Mouse (Mus musculus) heart, postnatal 10 days (tissue): ENCODE measurements at regions not wholly inside any gene's neighbourhood (a gene's known extent, or its start where the extent isn't known, plus 50 kb on each side); places are given as distances from the start of the nearest gene placed in this dataset.
A peak's percentile ranks its signal among the peaks of the same experiment; 100 is the strongest.

Experiments used
- DNase-seq, 2 experiments: peaks; one replicate each; pipeline ENCODE4 v3.0.0; 2021
- intact Hi-C: fragments of 180-260 bp; cut with DNase I; formaldehyde crosslinking; loops from one replicate; pipeline ENCODE4 v1.15.1; 2025

DNA sequence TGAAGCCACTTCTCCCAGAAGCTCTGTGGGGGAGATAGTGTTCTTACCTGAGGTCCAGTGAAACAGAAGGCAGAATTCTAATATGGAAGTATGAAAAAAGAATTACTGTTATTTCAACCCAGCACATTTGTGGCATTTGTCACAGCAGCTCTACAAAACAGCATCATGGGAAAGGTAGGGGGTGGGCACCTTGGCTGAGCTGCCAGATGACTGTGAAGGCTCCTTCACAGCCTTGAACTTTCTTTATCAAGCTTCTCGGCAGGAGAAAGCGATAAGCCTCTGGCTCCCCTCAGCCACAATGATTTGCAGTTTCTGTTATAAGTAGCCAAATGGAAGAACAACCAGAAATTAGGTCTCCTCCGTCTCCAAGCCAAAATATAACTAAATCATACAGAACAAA lies 249.5 kb downstream of the Spry2 start:
- DNase-seq, result no peak
- intact Hi-C loops, result no loop called here

DNA sequence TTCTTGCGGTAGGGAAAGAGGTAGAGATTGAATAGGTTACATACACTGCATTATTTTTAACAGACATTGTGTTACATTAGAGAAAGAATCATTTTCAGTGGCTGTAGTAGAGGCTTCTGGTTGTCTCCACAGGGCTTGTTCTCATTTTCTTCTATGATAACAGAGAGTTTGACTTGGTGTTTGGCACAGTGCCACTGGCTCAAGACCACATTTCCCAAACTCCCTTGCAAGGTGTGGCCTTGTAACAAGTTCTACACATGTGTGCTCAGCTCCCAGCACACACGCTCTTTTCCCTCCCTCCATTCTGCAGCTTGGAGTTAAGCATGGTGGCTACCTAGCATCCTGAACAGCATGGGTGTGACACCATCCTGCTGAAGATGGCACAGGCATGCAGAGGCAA lies 252.2 kb downstream of the Spry2 start:
- DNase-seq, result no peak
- intact Hi-C loops, result no loop called here

DNA sequence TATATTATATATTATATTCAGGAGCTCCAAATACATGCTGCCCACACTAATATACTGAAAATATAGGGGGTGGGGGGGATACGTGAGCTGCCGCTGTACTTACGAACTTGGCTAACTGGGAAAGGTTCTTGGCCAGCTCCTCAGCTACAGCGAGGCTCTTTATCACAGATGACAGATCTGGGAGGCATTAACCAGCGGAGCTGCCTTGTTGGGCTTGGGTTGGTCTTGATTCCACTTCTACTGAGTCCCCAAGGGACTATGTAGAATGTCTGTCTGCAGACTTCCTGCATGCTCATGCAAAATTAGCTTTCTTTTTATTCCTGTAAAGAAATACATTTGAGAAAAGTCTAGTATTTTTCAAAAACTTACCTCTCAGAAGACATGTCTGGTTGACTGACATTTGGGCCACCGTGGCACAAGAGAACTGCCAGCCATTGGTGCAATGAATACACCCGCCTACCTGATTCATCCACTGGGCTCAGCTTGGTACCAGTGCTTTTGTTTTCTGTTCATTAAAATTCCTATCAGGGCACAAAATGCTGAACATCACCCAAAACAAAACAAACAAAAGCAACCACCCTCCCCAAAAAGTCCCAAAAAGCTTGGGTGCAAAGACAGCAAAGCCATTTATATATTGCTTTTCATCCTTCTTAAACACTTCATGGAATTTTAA lies 253.2 kb downstream of the Spry2 start:
- intact Hi-C loops, result no loop called here

DNA sequence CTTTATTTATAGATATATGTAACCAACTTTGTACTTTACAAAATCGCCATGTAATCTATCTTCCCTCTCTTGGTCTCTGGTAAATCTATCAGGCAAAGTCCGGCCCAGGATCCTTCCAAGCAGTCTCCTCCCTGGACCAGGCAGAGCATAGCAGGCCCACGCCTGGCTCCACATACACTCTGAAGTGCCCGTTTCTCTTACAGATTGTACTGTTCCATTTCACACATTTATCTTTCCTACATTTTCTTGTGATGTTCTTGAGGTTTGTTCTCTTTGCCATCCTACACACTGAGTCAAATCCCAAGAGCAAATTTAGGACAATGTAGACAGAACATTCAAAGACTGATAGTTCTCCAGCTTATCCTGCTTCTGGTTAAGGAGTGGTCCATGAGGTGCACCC lies 264.3 kb downstream of the Spry2 start:
- no peak for DNase-seq
- intact Hi-C loops, result no loop called here

More for the DNA sequence above, 253.2 kb downstream of the Spry2 start:
- no peak for DNase-seq

DNA sequence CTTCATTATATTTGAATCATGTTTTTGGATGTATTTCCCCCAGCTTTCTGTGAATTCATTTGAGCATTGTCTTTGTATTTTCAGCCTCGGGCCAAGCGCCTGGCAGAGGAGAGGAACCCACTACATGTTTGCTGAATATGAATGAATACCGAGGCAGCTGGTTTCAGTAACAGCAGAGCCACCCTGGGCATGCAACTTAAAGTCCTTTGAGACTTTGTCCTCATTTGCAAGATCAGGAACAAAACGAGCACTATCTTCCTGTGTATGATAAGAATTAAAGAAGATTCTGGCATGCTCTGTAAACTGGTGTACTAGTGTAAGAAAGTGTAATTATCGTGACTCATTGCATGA lies 265.0 kb downstream of the Spry2 start:
- intact Hi-C loops, result no loop called here
- no peak for DNase-seq

DNA sequence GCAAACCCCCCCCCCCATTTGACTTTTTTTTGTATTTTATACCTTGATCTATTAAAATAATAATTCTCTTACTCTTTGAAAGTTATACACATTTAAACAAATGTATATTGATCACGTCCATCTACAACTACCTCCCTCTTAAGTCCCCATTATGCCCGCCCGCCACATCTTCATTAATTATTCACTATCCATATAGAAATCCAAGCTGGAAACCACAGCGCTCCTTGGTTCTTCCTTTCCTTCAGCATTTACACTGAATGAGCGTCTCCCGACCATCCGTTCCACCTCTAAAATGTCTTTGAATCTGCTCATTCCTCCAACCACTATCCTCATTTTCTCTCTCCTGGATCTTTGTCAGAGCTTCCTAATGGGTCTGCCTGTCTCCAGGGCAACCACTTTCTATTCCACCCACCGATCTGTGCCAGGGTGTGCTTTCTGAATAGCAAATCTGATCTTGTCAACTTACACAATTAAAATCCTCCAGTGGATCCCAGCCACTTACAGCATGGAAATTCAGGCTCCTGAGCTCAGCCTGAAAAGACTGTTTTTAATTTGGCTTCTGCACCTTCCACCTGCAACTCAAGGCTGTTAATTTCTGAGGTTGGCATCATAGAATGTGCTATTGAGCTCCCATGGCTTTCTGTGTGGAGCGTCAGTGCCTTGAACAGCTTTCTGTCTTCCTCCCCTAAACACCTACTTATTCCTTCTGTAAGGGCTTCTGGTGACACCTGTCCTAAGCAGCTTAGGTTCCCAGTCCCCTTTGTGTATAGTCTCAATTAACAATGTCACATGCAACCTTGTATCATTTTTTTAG lies 265.5 kb downstream of the Spry2 start:
- intact Hi-C loops, result no loop called here

DNA sequence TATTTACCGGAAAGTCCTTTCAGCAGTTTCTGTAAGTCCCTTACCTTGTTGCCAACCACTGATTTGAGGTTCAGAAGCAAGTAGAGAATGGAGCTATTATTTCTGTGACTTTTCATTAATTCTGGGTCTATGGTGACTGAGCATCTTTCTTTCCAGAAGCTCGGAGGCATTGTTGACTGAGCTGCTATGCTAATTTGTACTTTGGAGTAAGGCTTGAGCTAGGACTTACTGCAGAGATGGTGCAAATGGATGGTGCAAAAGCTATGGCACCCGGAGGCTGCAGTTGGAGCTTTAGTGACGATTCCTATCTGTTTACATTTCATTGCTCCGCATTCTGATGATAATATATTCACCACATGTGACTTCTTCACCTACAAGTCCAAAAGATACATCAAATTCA lies 266.2 kb downstream of the Spry2 start:
- intact Hi-C loops, result no loop called here
- no peak for DNase-seq

More for the DNA sequence above, 265.5 kb downstream of the Spry2 start:
- DNase-seq, result no peak

DNA sequence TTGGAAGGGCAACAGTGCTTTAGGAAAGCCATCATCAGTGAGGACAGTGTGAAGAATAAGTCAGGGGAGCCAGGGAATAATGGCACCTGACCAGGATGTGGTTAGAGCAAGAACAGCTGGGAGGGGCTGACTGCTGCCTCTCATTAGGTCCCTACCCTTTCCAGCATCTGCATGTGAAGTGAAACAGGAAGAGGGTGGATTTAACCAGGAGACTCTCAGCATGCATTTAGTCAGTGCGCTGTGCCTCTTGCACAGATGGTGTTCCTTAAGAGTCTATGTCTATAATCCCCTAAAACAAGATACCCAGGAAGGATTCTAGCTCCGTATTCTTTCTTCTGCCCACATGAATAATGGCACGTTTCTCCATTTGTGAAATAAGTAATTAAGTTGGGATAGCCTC lies 267.9 kb downstream of the Spry2 start:
- intact Hi-C loops, result no loop called here
- no peak for DNase-seq

DNA sequence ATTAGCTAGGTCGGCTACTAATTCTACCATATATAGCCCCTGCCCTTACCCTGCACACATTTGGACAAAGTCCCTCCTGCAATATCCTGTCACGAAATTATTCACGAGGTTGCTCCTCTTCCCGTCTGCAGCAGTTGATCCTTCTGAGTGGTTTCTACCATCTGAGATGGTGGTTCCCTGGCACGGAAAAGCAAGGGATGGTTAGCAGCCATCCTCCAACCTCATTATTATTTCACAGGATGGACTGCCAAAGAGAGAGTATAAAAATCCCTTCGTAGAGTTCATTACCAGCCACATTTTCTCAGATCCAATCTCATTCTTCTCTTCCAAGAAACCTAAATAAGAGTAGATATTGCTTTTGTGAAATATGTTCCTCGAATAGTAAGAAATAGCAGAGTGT lies 272.2 kb downstream of the Spry2 start:
- intact Hi-C loops, result no loop called here
- DNase-seq, result no peak

DNA sequence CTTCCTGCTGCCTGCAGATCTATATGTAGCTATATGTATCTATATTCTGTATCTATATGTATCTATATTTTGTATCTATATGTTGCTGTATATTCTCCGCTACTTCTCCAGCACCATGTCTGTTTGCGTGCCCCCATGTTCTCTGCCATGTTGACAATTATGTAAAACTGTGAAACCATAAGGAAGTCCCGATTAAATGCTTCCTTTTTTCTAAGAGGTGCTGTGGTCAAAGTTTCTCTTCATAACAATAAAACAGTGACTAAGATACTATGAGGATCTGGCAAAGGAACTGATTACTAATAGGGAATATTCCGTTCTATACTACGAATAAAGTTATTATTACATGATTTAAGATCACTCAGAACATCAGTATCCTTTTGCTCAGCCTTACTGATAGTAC lies 274.5 kb downstream of the Spry2 start:
- intact Hi-C loops, result no loop called here
- no peak for DNase-seq

DNA sequence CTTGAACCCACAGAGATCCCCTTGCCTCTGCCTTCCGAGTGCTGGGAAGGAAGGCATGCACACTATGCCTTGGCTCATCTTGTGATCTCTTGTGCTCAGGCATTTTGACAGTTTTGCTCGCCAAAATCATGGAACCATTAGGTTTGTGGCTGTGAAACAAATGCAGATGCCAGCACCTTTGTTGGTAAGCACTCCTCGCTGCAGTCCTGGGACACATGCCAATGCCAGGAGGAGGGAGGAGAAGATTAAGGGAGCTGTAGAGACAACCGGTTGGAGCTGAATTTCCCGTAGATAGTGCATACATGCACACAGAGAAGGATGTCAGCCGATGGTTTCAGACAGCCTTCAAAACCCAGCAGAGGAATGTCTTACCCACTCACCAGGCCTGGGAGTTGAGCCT lies 275.5 kb downstream of the Spry2 start:
- DNase-seq, result peak; percentile 24 to 32
- intact Hi-C loops, result no loop called here

DNA sequence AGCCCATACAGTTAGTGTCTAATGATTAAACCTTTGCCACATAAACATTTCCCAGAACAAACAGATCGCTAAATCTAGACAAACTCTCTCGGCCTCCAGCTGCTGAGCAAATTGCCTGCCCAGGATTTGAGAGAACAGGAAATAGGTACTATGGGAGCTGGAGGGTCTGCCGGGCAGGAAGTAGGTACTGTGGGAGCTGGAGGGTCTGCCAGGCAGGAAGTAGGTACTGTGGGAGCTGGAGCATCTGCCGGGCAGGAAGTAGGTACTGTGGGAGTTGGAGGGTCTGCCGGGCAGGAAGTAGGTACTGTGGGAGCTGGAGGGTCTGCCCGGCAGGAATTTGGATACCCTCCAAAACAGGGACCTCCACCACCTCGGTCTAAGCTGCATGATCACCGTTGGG lies 277.2 kb downstream of the Spry2 start:
- intact Hi-C loops, result no loop called here
- no peak for DNase-seq

DNA sequence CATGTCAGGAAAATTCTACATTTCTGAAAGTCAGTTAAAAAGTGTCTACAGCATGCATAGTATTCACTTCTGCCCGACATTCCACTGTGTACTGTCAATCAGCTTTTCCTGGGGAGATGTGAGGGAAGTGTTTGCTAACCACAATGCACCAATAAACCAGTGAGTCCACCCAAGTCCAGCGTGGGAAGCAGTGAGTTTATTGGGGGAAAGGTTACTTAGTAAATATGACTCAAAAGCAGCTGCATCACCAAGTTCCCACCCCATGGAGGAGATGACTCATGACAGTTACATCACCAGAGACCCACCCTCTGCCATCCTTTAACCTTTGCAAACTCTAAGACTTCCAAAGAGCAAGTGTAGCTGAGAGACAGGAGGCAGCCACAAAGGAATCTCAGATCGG lies 280.9 kb downstream of the Spry2 start:
- DNase-seq, result peak; percentile 19 to 30
- intact Hi-C loops, result no loop called here

DNA sequence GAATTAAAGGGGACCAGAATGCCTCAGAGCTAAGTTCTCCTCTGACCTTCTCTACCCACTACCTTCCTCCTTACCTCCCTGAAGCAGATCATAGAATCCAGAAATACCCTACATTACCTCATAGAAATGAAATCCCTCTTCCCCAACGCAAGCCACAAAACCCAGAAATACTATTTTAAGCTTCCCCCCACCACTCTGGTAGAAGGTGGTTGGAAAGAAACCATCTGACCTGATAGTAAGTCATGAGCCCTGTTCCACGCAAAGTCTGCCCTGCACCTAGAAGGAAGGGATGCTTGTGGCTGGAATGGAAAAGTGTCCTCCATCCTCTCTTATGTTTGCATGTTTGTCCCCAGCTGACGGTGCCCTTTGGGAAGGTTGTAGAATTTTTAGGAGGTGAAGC lies 283.8 kb downstream of the Spry2 start:
- no peak for DNase-seq
- intact Hi-C loops, result no loop called here

DNA sequence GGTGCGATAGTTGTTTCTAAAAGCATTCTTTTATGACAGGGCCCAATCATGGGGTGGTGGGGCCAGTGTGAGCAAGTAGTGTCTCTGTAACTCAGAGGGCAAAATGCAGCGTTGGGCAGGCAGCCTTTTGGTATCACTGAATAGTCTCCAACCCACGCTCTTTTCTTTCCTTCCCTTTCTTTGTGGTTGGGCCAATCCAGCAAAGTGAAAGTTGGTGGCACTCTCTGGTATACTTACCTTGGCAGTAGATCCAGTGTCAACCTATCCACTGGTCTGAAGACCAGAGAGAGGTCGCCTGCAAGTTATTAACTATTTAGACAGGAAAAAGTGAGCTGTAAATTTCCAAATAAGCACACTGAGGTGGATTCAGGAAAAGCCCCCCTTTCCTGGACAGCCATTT lies 287.8 kb downstream of the Spry2 start:
- DNase-seq, result no peak
- intact Hi-C loops, result no loop called here

DNA sequence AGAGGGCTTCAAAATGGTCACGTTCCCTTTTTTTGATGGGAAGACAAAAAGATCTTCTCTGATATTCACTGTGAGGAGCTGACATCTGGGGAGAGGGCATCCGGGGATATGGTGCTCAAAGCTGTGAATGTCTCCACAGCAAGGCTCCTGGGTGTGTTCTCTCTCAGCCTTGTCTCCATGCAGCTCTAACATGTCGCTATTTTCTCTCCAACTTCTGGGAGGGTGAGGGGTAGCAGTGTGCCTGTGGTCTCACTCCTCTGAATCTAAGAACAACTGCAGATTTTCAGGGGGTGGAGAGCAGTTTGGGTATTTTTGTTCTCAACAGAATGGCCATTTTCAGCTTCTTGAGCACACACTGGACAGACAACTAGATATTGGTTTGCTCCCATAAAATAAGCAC lies 290.1 kb downstream of the Spry2 start:
- intact Hi-C loops, result no loop called here
- no peak for DNase-seq

DNA sequence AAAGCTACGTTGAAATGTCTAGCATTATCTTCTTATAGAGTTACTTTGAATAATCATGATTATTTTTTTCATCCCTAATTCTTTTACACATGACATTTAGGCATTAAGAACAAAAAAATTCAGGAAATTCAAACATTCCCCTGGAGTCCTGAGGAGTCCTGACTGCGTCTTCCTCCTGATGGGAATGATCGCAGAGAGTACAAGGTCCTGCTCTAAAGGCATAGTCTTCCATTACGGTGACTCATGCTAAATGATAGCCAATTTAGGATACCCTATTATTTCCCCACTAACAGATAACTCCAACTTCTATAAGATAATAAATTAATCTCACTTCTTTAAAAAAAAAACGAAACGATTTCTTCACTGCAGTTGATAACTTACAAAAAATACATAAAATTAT lies 292.2 kb downstream of the Spry2 start:
- intact Hi-C loops, result no loop called here

DNA sequence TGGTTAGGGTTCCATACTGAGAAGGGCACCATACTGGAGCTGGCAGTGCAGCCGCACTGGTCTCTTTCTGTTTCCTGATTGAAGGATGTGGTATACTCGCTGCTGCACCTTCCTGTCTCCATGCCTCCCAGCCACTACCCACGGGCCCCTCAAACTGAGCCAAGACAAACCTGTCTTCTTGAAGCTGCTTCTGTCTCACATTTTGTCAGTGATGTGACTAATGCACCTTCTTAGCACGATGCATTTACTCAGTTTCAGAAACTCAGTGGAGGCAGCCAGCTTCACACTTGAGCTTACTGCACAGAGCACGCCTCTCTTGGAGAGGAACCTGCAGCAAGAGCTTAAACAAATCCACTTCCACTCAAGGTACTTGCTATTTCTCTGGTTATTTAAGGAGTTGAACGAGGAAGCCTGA lies 293.6 kb downstream of the Spry2 start:
- no peak for DNase-seq
- intact Hi-C loops, result no loop called here

More for the DNA sequence above, 292.2 kb downstream of the Spry2 start:
- DNase-seq, result no peak

DNA sequence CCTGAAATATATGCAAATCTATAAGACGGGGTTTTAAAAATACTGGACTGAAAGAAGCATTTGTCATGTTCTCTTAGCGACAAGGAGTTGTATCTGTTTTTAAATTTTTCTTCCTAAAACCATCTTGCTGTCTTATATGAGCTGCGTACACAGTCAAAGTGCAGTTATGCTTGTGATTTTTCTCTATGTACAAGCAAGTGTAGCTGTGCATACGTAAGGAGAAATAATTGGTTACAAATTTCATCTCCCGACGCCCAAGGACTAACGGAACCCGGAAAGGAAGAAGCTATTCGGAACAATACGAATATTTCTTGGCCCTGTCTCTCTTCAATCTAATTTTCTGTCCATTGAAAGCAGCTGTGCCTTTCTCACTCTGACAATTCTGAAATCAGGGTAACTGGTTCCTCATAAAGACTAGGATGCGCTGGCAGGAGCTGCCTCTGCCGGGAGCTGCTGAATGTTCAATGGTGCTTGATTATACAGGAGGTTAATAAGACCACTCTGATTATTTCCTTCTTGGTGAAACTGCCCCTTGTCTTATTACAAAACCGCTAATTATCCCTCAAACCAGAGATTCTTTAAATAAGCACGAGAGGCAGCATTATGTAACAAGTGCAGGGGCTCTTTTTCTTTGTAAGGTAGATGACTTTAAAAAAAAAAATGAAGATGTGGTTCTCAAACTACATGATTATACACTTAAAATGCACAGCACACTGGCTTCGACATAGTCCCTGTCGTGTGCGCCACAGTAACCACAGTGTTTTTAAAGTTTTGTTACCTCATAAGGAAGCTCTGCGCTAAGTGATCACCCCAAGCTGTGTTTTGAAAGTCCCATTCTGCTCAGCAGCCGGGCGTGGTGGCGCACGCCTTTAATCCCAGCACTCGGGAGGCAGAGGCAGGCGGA lies 296.8 kb downstream of the Spry2 start:
- DNase-seq, result no peak
- intact Hi-C loops, result no loop called here

DNA sequence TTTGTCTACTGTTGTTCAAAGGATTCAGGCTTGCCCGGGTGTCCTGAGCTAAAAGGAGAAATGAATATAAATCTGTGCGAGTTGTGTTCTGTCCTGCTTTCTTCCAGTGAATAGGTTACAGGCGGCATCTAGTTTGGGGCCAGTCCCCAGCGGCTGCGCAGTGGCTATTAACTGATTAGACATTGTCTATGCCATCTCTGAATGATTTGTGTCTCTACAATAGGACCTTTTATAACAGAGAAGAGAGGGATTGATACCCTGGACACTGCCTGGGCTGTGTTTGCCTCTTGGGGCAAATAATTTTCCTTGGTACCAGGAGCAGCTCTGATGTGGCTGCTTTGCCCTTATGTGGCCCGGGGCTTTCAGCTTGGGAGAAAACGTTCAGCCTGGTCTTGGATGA lies 306.9 kb downstream of the Spry2 start:
- intact Hi-C loops, result no loop called here
- DNase-seq, result peak in 1 of 2 experiments; percentile 11

DNA sequence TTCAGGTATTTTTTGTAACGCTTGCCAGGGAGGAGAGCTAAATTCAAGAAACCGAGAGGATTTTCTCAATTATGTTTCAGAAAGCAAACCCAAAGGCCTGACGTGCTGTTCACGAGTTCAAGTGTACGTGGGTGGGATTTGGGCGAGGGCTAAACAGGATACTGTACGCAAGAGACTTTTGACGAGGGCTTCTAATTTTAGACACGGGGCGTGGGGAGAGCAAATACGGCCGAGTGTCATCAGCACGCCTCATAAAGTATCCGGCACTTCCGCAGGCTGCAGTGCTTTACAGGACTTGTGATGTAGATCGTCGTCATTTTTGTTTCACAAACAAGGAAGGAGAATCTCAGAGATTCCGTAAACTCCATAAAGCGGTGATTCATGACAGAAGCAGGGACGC lies 307.4 kb downstream of the Spry2 start:
- intact Hi-C loops, result no loop called here
- DNase-seq, result peak; percentile 25 to 29
